Mouse (Mus musculus): ENCODE measurements around the gene Tuba1a.

- TF ChIP-seq GATA1 (IDR thresholded peaks at IDR 0.05; ENCODE audit: borderline replicate concordance, low read length) (no peak), FLI1 (IDR thresholded peaks at IDR 0.05; ENCODE audit: low read length) (no peak)
Measured at GRCm38 (mm10) chr15:99001451-99001931, 48.0 kb upstream of the Tuba1a start.

Data from megakaryocyte, embryonic 14.5 days (primary cell).